Mouse (Mus musculus) CD4-positive helper T cell, adult 2 months (primary cell): Measurements from ENCODE around the gene Gabpb1.

ENCODE experiments used
- DNase-seq: peaks from one replicate; pipeline ENCODE4 v3.0.0-alpha.2; 2012; ENCODE audit warnings: low read depth, missing footprints, low spot score

The Gabpb1 gene

GRCm38 (mm10) chr2:126676122-126676515 is at the start of gene Gabpb1:
TSS of gene Gabpb1 (minus strand) at chr2:126676337.
- DNase-seq, result no peak

GRCm38 (mm10) chr2:126712950-126713349 is 36.8 kb upstream of the Gabpb1 start:
- DNase-seq, result no peak

- DNase-seq, result no peak
Measured at GRCm38 (mm10) chr2:126712526-126712925, 36.4 kb upstream of the Gabpb1 start.

GRCm38 (mm10) chr2:126708361-126708760 is 32.2 kb upstream of the Gabpb1 start:
- DNase-seq, result peak; percentile 27

GRCm38 (mm10) chr2:126707438-126707779 is 31.3 kb upstream of the Gabpb1 start:
- DNase-seq, result no peak

- peak; percentile 95 for DNase-seq
Measured at GRCm38 (mm10) chr2:126706759-126707437, 30.8 kb upstream of the Gabpb1 start, which contains the start of gene Usp8. TSS of gene Usp8 (plus strand) at chr2:126707328.

GRCm38 (mm10) chr2:126695285-126695684 is 19.1 kb upstream of the Gabpb1 start:
- no peak for DNase-seq

- no peak for DNase-seq
Measured at GRCm38 (mm10) chr2:126691290-126691689, 15.2 kb upstream of the Gabpb1 start.

GRCm38 (mm10) chr2:126682937-126683336 is 6.8 kb upstream of the Gabpb1 start:
- DNase-seq, result no peak

GRCm38 (mm10) chr2:126682333-126682732 is 6.2 kb upstream of the Gabpb1 start:
- no peak for DNase-seq

GRCm38 (mm10) chr2:126677366-126677765 is 1.2 kb upstream of the Gabpb1 start:
- DNase-seq, result no peak

- DNase-seq, result peak; percentile 97
Measured at GRCm38 (mm10) chr2:126675169-126676121, 692 bp downstream of the Gabpb1 start.

- peak; percentile 75 for DNase-seq
Measured at GRCm38 (mm10) chr2:126674441-126675168, 1.5 kb downstream of the Gabpb1 start.

GRCm38 (mm10) chr2:126673317-126674242 is 2.6 kb downstream of the Gabpb1 start:
- DNase-seq, result peak; percentile 72

- DNase-seq, result no peak
Measured at GRCm38 (mm10) chr2:126668621-126669252, 7.4 kb downstream of the Gabpb1 start.

- DNase-seq, result peak; percentile 32
Measured at GRCm38 (mm10) chr2:126665984-126666383, 10.2 kb downstream of the Gabpb1 start.

- peak; percentile 75 for DNase-seq
Measured at GRCm38 (mm10) chr2:126663481-126663880, 12.7 kb downstream of the Gabpb1 start.

GRCm38 (mm10) chr2:126652929-126653328 is 23.2 kb downstream of the Gabpb1 start:
- no peak for DNase-seq

- no peak for DNase-seq
Measured at GRCm38 (mm10) chr2:126647762-126648161, 28.4 kb downstream of the Gabpb1 start.

- DNase-seq, result no peak
Measured at GRCm38 (mm10) chr2:126646461-126646860, 29.7 kb downstream of the Gabpb1 start.
